Mouse (Mus musculus): ENCODE results near the gene Lsamp. TPM values are rescaled to one million over a fixed set of nuclear protein-coding genes. Genes with fewer than 3 reads are reported as not detected.
A peak's percentile ranks its signal among the peaks of the same experiment; 100 is the strongest.

Lsamp gene
- total RNA-seq, 1 experiment, result not detected

DNA sequence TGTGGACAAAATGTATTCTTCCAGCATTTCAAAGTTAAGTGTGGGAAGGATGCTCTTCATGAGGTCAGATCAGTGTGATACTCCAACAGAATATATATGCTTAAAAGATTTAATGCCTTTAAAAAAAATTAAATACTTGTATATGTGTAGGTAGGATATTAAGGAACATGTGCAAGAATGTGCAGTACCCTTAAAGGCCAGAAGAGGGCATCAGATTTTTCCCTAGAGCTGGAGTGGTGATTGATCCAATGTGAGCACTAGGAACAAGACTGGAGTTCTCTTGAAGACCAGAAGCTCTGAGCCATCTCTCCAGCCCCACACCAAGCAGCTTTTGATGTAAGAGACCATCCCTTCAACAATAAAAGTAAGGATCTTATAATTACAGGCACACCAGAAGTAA lies 1708.3 kb downstream of the Lsamp start:
- Histone ChIP-seq H3K9ac (ENCODE audit: insufficient read depth, low read depth, low read length, poor library complexity, severe bottlenecking) (no peak overlapping the region), H3K36me3 (ENCODE audit: control insufficient read depth, insufficient read depth, low read length, poor library complexity, severe bottlenecking) (no peaks in the 10 kb centered on the region)
- in situ Hi-C loops (cut with MboI; ENCODE audit: low sequenced_read_pairs in 2 of 2, unreplicated experiment in 2 of 2), result no loop called here

DNA sequence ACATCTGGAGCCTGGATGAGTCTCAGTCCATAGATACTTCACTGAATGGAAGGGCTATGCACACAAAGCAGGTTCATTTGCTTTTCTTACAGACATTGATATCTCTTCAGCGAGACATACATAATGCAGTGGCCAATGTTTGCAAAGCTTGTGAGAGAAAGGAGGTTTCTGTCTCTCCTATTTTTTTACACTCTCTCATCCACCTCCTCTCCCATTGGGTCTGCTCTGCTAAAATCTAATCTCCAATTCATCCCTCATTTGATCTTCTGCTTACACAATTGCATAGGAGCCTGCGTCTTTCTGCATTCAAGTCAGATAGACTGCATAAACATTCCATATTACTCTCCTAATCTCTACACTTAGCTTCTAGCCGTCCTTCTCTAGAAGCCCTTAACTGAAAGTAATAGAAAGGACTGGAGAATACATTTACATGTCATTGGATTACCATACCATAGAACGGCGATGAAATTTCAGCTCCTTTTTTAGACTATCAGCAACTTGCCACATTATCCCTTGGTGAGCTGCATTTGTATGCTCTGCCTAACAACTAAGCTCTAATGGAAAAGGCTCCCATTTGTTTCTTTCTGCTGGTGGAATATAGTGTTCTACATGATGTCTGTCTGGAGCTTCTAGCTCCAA lies 1717.7 kb downstream of the Lsamp start:
- TF ChIP-seq ZNF384 (IDR thresholded peaks at IDR 0.05; ENCODE audit: low read depth, low read length), result no peak
- TF ChIP-seq ZC3H11A (IDR thresholded peaks at IDR 0.05; ENCODE audit: borderline replicate concordance, low read depth, low read length), result no peak
- TF ChIP-seq CHD2 (IDR thresholded peaks at IDR 0.05; ENCODE audit: low read depth, low read length), result no peak
- no peak for TF ChIP-seq HCFC1 (IDR thresholded peaks at IDR 0.05; ENCODE audit: borderline replicate concordance, insufficient read depth, low read length)
- TF ChIP-seq MAFK (IDR thresholded peaks at IDR 0.05; ENCODE audit: insufficient read depth, low read depth, low read length), result no peak
- no peak for DNase-seq (ENCODE audit: low read depth, low spot score)
- Histone ChIP-seq H3K36me3 (ENCODE audit: control insufficient read depth, insufficient read depth, low read length, poor library complexity, severe bottlenecking) (no peaks in the 10 kb centered on the region), H3K9ac (ENCODE audit: insufficient read depth, low read depth, low read length, poor library complexity, severe bottlenecking) (no peak overlapping the region), H3K9me3 (ENCODE audit: control insufficient read depth, insufficient read depth, low read depth, low read length) (no peaks in the 10 kb centered on the region), H3K27ac (ENCODE audit: insufficient read depth, low read depth, low read length, poor library complexity, severe bottlenecking) (no peak overlapping the region), H3K4me1 (ENCODE audit: control insufficient read depth in 2 of 2, insufficient read depth in 2 of 2, low read length in 2 of 2, poor library complexity in 1 of 2) (no peaks in the 10 kb centered on the region), H3K4me3 (ENCODE audit: insufficient read depth in 1 of 2, low read depth in 1 of 2, low read length in 2 of 2, poor library complexity in 1 of 2, severe bottlenecking in 1 of 2) (no peak overlapping the region)
- in situ Hi-C loops (cut with MboI; ENCODE audit: low sequenced_read_pairs in 2 of 2, unreplicated experiment in 2 of 2), result no loop called here

More for the DNA sequence above, 1708.3 kb downstream of the Lsamp start:
- Histone ChIP-seq H3K27ac (ENCODE audit: insufficient read depth, low read depth, low read length, poor library complexity, severe bottlenecking) (no peak overlapping the region), H3K4me1 (ENCODE audit: control insufficient read depth in 2 of 2, insufficient read depth in 2 of 2, low read length in 2 of 2, poor library complexity in 1 of 2) (no peaks in the 10 kb centered on the region), H3K4me3 (ENCODE audit: insufficient read depth in 1 of 2, low read depth in 1 of 2, low read length in 2 of 2, poor library complexity in 1 of 2, severe bottlenecking in 1 of 2) (no peak overlapping the region), H3K9me3 (ENCODE audit: control insufficient read depth, insufficient read depth, low read depth, low read length) (no peaks in the 10 kb centered on the region)
- DNase-seq (ENCODE audit: low read depth, low spot score), result peak; percentile 17
- TF ChIP-seq CHD2 (IDR thresholded peaks at IDR 0.05; ENCODE audit: low read depth, low read length) (no peak), ZC3H11A (IDR thresholded peaks at IDR 0.05; ENCODE audit: borderline replicate concordance, low read depth, low read length) (peak; percentile 17; the same call in 1 of the 2 replicates), ZNF384 (IDR thresholded peaks at IDR 0.05; ENCODE audit: low read depth, low read length) (no peak)

DNA sequence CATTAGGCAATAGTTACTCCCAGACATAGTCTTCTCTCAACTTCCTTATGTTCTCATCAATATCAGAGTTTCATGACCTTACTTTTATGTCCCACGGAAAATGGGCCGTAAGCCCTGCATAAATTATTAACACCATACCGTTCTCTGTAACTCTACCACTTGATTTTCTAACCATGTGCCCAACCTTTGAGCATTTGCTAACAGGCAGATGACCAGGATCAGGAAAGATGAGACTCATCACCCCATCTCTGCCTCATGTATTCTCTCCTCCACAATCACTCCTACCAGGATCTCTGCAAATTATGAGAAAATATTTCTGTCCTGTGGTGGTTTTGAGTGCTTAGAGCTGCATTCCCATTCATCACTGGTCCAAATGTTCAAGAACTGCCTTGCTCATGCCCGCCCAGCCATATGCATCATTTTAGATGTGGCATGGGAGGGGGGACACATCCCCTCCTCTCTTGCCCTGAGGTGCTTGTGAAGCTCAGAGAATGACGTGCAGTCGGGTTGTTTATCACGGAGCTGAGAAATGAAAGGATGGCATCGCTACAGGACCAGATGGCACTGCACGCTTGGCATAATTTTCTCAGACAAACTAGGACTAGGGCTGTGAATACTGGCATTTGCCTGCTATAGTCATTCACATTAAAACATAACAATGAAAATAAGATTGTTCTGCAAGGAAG lies 1744.9 kb downstream of the Lsamp start:
- TF ChIP-seq ZNF384 (IDR thresholded peaks at IDR 0.05; ENCODE audit: low read depth, low read length) (no peak), CHD2 (IDR thresholded peaks at IDR 0.05; ENCODE audit: low read depth, low read length) (no peak), MAFK (IDR thresholded peaks at IDR 0.05; ENCODE audit: insufficient read depth, low read depth, low read length) (no peak), ZC3H11A (IDR thresholded peaks at IDR 0.05; ENCODE audit: borderline replicate concordance, low read depth, low read length) (no peak), HCFC1 (IDR thresholded peaks at IDR 0.05; ENCODE audit: borderline replicate concordance, insufficient read depth, low read length) (no peak)
- in situ Hi-C loops (cut with MboI; ENCODE audit: low sequenced_read_pairs in 2 of 2, unreplicated experiment in 2 of 2), result no loop called here
- DNase-seq (ENCODE audit: low read depth, low spot score), result no peak

DNA sequence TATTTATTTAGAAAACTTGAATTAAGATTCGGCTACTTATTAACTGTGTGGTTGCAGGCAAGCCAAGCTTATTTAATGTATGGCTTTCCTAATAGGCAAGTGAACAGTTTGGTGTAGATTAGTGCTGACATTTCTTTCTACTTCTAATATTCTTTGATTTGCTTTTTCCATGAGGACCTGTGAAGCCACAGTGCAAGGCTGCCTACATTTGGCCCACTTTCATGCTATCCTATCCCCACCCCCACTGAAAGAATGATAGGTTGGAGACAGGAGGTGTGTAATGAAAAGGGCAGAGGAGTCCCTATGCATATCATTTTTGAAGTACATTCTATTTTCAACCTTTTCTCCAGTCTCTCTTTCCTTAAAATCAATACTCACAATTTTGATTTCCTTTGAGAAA lies 1745.8 kb downstream of the Lsamp start:
- Histone ChIP-seq H3K9me3 (ENCODE audit: control insufficient read depth, insufficient read depth, low read depth, low read length) (no peaks in the 10 kb centered on the region), H3K9ac (ENCODE audit: insufficient read depth, low read depth, low read length, poor library complexity, severe bottlenecking) (no peak overlapping the region), H3K4me1 (ENCODE audit: control insufficient read depth in 2 of 2, insufficient read depth in 2 of 2, low read length in 2 of 2, poor library complexity in 1 of 2) (no peaks in the 10 kb centered on the region), H3K27ac (ENCODE audit: insufficient read depth, low read depth, low read length, poor library complexity, severe bottlenecking) (no peak overlapping the region), H3K4me3 (ENCODE audit: insufficient read depth in 1 of 2, low read depth in 1 of 2, low read length in 2 of 2, poor library complexity in 1 of 2, severe bottlenecking in 1 of 2) (no peak overlapping the region), H3K36me3 (ENCODE audit: control insufficient read depth, insufficient read depth, low read length, poor library complexity, severe bottlenecking) (no peaks in the 10 kb centered on the region)
- in situ Hi-C loops (cut with MboI; ENCODE audit: low sequenced_read_pairs in 2 of 2, unreplicated experiment in 2 of 2), result no loop called here
- DNase-seq (ENCODE audit: low read depth, low spot score), result no peak
- TF ChIP-seq ZC3H11A (IDR thresholded peaks at IDR 0.05; ENCODE audit: borderline replicate concordance, low read depth, low read length) (no peak), CHD2 (IDR thresholded peaks at IDR 0.05; ENCODE audit: low read depth, low read length) (no peak), HCFC1 (IDR thresholded peaks at IDR 0.05; ENCODE audit: borderline replicate concordance, insufficient read depth, low read length) (no peak), MAFK (IDR thresholded peaks at IDR 0.05; ENCODE audit: insufficient read depth, low read depth, low read length) (no peak), ZNF384 (IDR thresholded peaks at IDR 0.05; ENCODE audit: low read depth, low read length) (no peak)

More for the DNA sequence above, 1744.9 kb downstream of the Lsamp start:
- Histone ChIP-seq H3K27ac (ENCODE audit: insufficient read depth, low read depth, low read length, poor library complexity, severe bottlenecking) (no peak overlapping the region), H3K9ac (ENCODE audit: insufficient read depth, low read depth, low read length, poor library complexity, severe bottlenecking) (no peak overlapping the region), H3K4me3 (ENCODE audit: insufficient read depth in 1 of 2, low read depth in 1 of 2, low read length in 2 of 2, poor library complexity in 1 of 2, severe bottlenecking in 1 of 2) (no peak overlapping the region), H3K36me3 (ENCODE audit: control insufficient read depth, insufficient read depth, low read length, poor library complexity, severe bottlenecking) (no peaks in the 10 kb centered on the region), H3K9me3 (ENCODE audit: control insufficient read depth, insufficient read depth, low read depth, low read length) (no peaks in the 10 kb centered on the region), H3K4me1 (ENCODE audit: control insufficient read depth in 2 of 2, insufficient read depth in 2 of 2, low read length in 2 of 2, poor library complexity in 1 of 2) (no peaks in the 10 kb centered on the region)
